In genomic region chr7:71229183-71229582, GRCm38 (mm10) we compare ENCODE assay signal across 24 mouse cellular contexts.
DNase-seq lines count a peak whose midpoint lies in the region; ATAC-seq and TF ChIP-seq lines count a peak whose summit lies in the region.
"Had no signal": no experiment of that assay in that cellular context is flagged by ENCODE, and none has a peak within 500 bp of the region (broad histone marks: within the 10 kb centered on the region; RNA-seq: fewer than 3 reads in every experiment).

No protein-coding gene starts in this region.

- WGBS in kidney, embryonic 14.5 days, result 36% methylated on average over 3 of the region's 3 CpGs
- WGBS in lung, embryonic 16.5 days, result 55% methylated on average over 3 of the region's 3 CpGs
- 32% methylated on average over 3 of the region's 3 CpGs for WGBS in lung, postnatal 0 days
- WGBS in heart, postnatal 0 days, result 47% methylated on average over 3 of the region's 3 CpGs

- no peak overlapping the region for H3K4me2 ChIP-seq in kidney, embryonic 14.5 days (replicated peaks; ENCODE audit: low read depth, low read length)
- H3K4me2 ChIP-seq in lung, embryonic 16.5 days (ENCODE audit: low read depth, low read length), result no peak overlapping the region
- H3K4me2 ChIP-seq in lung, postnatal 0 days (replicated peaks; ENCODE audit: low read depth, low read length), result no peak overlapping the region
- no peak overlapping the region for H3K4me2 ChIP-seq in heart, postnatal 0 days (ENCODE audit: low read depth, low read length)
- H3K4me2 ChIP-seq: embryonic facial prominence, embryonic 12.5 days; forebrain, embryonic 12.5 days; liver, embryonic 15.5 days; midbrain, embryonic 11.5 days had no signal

- H3K4me1 ChIP-seq in kidney, embryonic 14.5 days (ENCODE audit: control insufficient read depth, insufficient read depth, low read length), result peaks cover 26% of the 10 kb centered on the region
- peaks cover 47% of the 10 kb centered on the region for H3K4me1 ChIP-seq in lung, embryonic 16.5 days (replicated peaks; ENCODE audit: control insufficient read depth, insufficient read depth, low read length)
- peaks cover 19% of the 10 kb centered on the region; the same call in 1 of the 2 replicates for H3K4me1 ChIP-seq in lung, postnatal 0 days (ENCODE audit: insufficient read depth, low read depth, low read length)
- peaks cover 3% of the 10 kb centered on the region for H3K4me1 ChIP-seq in heart, postnatal 0 days (ENCODE audit: control insufficient read depth, insufficient read depth)
- H3K4me1 ChIP-seq: forebrain, embryonic 12.5 days; liver, embryonic 15.5 days had no signal

- H3K36me3 ChIP-seq in kidney, embryonic 14.5 days (ENCODE audit: control insufficient read depth, insufficient read depth, low read length), result no peaks in the 10 kb centered on the region
- H3K36me3 ChIP-seq in lung, embryonic 16.5 days (ENCODE audit: control insufficient read depth, insufficient read depth, low read length), result no peaks in the 10 kb centered on the region
- H3K36me3 ChIP-seq in lung, postnatal 0 days (ENCODE audit: insufficient read depth, low read length), result no peaks in the 10 kb centered on the region
- no peaks in the 10 kb centered on the region for H3K36me3 ChIP-seq in heart, postnatal 0 days (replicated peaks; ENCODE audit: control insufficient read depth, insufficient read depth, low read length)
- H3K36me3 ChIP-seq: embryonic facial prominence, embryonic 12.5 days; forebrain, embryonic 12.5 days; hindbrain, embryonic 10.5 days; limb, embryonic 10.5 days; liver, embryonic 15.5 days had no signal

- TF ChIP-seq EP300 in lung, postnatal 0 days (IDR thresholded peaks at IDR 0.05), result no peak
- TF ChIP-seq EP300 in heart, postnatal 0 days (IDR thresholded peaks at IDR 0.05; ENCODE audit: low read depth), result 0 out of 2 replicates have a peak, but pooled peaks have one; percentile 62

- TF ChIP-seq CTCF in lung, postnatal 0 days (IDR thresholded peaks at IDR 0.05), result no peak
- no peak for TF ChIP-seq CTCF in heart, postnatal 0 days (IDR thresholded peaks at IDR 0.05; ENCODE audit: low read depth)

- DNase-seq in heart, adult 8-10 months (ENCODE audit: low spot score), result peak; percentile 46
- no peak for DNase-seq in heart, adult 11 months
- no peak for DNase-seq in kidney, postnatal 25 days
- DNase-seq in lung, postnatal 0 days (ENCODE audit: low spot score), result no peak
- peak; percentile 29 for DNase-seq in heart, postnatal 0 days (ENCODE audit: low spot score)
- DNase-seq in thymus, adult 18-20 months, result no peak
- DNase-seq: adrenal gland, adult 8-10 months; cerebellum, adult 18-20 months; cerebellum, postnatal 14 days; liver; lung, postnatal 14 days had no signal

- no peaks in the 10 kb centered on the region for H3K27me3 ChIP-seq in kidney, embryonic 14.5 days (ENCODE audit: control insufficient read depth, insufficient read depth, low read length)
- no peaks in the 10 kb centered on the region for H3K27me3 ChIP-seq in lung, embryonic 16.5 days (ENCODE audit: control insufficient read depth, insufficient read depth, low read depth, low read length)
- no peaks in the 10 kb centered on the region for H3K27me3 ChIP-seq in lung, postnatal 0 days (replicated peaks; ENCODE audit: insufficient read depth, low read length)
- H3K27me3 ChIP-seq in heart, postnatal 0 days (ENCODE audit: control insufficient read depth, insufficient read depth, low read length), result no peaks in the 10 kb centered on the region
- H3K27me3 ChIP-seq: embryonic facial prominence, embryonic 12.5 days; forebrain, embryonic 12.5 days; liver, embryonic 15.5 days had no signal

- H3K4me3 ChIP-seq in kidney, embryonic 14.5 days (ENCODE audit: low read length), result no peak overlapping the region
- H3K4me3 ChIP-seq in lung, embryonic 16.5 days (ENCODE audit: low read length), result no peak overlapping the region
- no peak overlapping the region for H3K4me3 ChIP-seq in lung, postnatal 0 days (ENCODE audit: low read depth, low read length)
- no peak overlapping the region for H3K4me3 ChIP-seq in heart, postnatal 0 days (ENCODE audit: low read depth, low read length)
- H3K4me3 ChIP-seq: embryonic facial prominence, embryonic 12.5 days; erythroblast, embryonic 14.5 days; forebrain, embryonic 12.5 days; hindbrain, embryonic 10.5 days; layer of hippocampus, adult 2 months; limb, embryonic 10.5 days; liver, embryonic 15.5 days had no signal

- no peak for ATAC-seq in kidney, embryonic 14.5 days (ENCODE audit: low FRiP score, low TSS enrichment)
- ATAC-seq in lung, embryonic 16.5 days (ENCODE audit: low read depth), result no peak
- ATAC-seq in lung, postnatal 0 days, result no peak
- no peak for ATAC-seq in heart, postnatal 0 days (ENCODE audit: insufficient read depth, low read depth)
- ATAC-seq: activated CD4-positive, CD25-positive, alpha-beta regulatory T cell, adult 4 months; hindbrain, embryonic 16.5 days; intestine, postnatal 0 days had no signal

- H3K9me3 ChIP-seq in kidney, embryonic 14.5 days (ENCODE audit: control insufficient read depth, low read length), result no peaks in the 10 kb centered on the region
- H3K9me3 ChIP-seq in lung, embryonic 16.5 days (ENCODE audit: control insufficient read depth, low read length), result no peaks in the 10 kb centered on the region
- no peaks in the 10 kb centered on the region for H3K9me3 ChIP-seq in lung, postnatal 0 days (ENCODE audit: low read length)
- H3K9me3 ChIP-seq in heart, postnatal 0 days (replicated peaks; ENCODE audit: control insufficient read depth, low read length), result no peaks in the 10 kb centered on the region
- H3K9me3 ChIP-seq: embryonic facial prominence, embryonic 12.5 days; forebrain, embryonic 12.5 days; hindbrain, embryonic 10.5 days; limb, embryonic 10.5 days; liver, embryonic 15.5 days had no signal

- H3K27ac ChIP-seq in kidney, embryonic 14.5 days (ENCODE audit: low read depth, low read length), result peak overlapping the region; percentile 82
- H3K27ac ChIP-seq in lung, embryonic 16.5 days (ENCODE audit: low read length), result peak overlapping the region; percentile 31; the same call in 1 of the 2 replicates
- H3K27ac ChIP-seq in lung, postnatal 0 days (ENCODE audit: low read length), result no peak overlapping the region
- H3K27ac ChIP-seq in heart, postnatal 0 days (ENCODE audit: low read depth), result peak overlapping the region; percentile 65
- H3K27ac ChIP-seq: embryonic facial prominence, embryonic 12.5 days; forebrain, embryonic 12.5 days; hindbrain, embryonic 10.5 days; layer of hippocampus, adult 2 months; limb, embryonic 10.5 days; liver, embryonic 15.5 days had no signal

- no peak overlapping the region for H3K9ac ChIP-seq in kidney, embryonic 14.5 days (ENCODE audit: low read depth, low read length)
- H3K9ac ChIP-seq in lung, embryonic 16.5 days (ENCODE audit: low read length), result no peak overlapping the region
- H3K9ac ChIP-seq in lung, postnatal 0 days (replicated peaks; ENCODE audit: low read depth), result no peak overlapping the region
- no peak overlapping the region for H3K9ac ChIP-seq in heart, postnatal 0 days (replicated peaks; ENCODE audit: low read depth, low read length)
- H3K9ac ChIP-seq: embryonic facial prominence, embryonic 12.5 days; forebrain, embryonic 12.5 days; liver, embryonic 15.5 days had no signal

Comparison
In these comparisons a context has a peak if more than half of its experiments do, and no peak if none do; other contexts are left out.
1. DNase-seq: peak in heart, adult 8-10 months (single experiment) and heart, postnatal 0 days (single experiment); none in heart, adult 11 months (single experiment), kidney, postnatal 25 days (0 of 2), lung, postnatal 0 days (single experiment) and thymus, adult 18-20 months (0 of 2).